23 mouse cellular contexts compared by ENCODE assay signal in genomic region chr7:84196221-84196620, GRCm38 (mm10). TPM values are rescaled to one million over a fixed set of nuclear protein-coding genes. Genes with fewer than 3 reads are reported as not detected.
DNase-seq lines count a peak whose midpoint lies in the region; ATAC-seq and TF ChIP-seq lines count a peak whose summit lies in the region.
"Had no signal": no experiment of that assay in that cellular context is flagged by ENCODE, and none has a peak within 500 bp of the region (broad histone marks: within the 10 kb centered on the region; RNA-seq: fewer than 3 reads in every experiment).

No protein-coding gene starts in this region.

- no peaks in the 10 kb centered on the region for H3K9me3 ChIP-seq in intestine, postnatal 0 days (ENCODE audit: control insufficient read depth)
- H3K9me3 ChIP-seq: forebrain, embryonic 10.5 days; heart, embryonic 15.5 days; intestine, embryonic 15.5 days; kidney, embryonic 15.5 days; liver, embryonic 13.5 days; lung, embryonic 15.5 days; midbrain, embryonic 12.5 days had no signal

- no peak overlapping the region for H3K4me3 ChIP-seq in bone marrow macrophage, adult 2 months (ENCODE audit: insufficient read depth, low read length)
- H3K4me3 ChIP-seq in macrophage (ENCODE audit: inconsistent target), result no peak overlapping the region
- H3K4me3 ChIP-seq in intestine, postnatal 0 days (ENCODE audit: low read depth, low read length), result no peak overlapping the region
- H3K4me3 ChIP-seq: forebrain, embryonic 10.5 days; heart, embryonic 15.5 days; intestine, embryonic 15.5 days; kidney, embryonic 15.5 days; left cerebral cortex, adult 2 months; liver, embryonic 13.5 days; lung, embryonic 15.5 days; midbrain, embryonic 12.5 days had no signal

- WGBS in macrophage (ENCODE audit: missing documents), result 33% methylated on average over 6 of the region's 6 CpGs
- WGBS in intestine, postnatal 0 days, result 58% methylated on average over 6 of the region's 6 CpGs

- H3K9ac ChIP-seq in intestine, postnatal 0 days (ENCODE audit: low read depth, low read length), result no peak overlapping the region
- H3K9ac ChIP-seq: heart, embryonic 15.5 days; hindbrain, embryonic 14.5 days; intestine, embryonic 15.5 days; kidney, embryonic 15.5 days; liver, embryonic 13.5 days; lung, embryonic 15.5 days; midbrain, embryonic 12.5 days had no signal

- TF ChIP-seq CTCF in bone marrow macrophage, adult 2 months (IDR thresholded peaks at IDR 0.05; ENCODE audit: low read depth, low read length), result no peak
- no peak for TF ChIP-seq CTCF in intestine, postnatal 0 days (IDR thresholded peaks at IDR 0.05; ENCODE audit: low read depth)

- no peak for TF ChIP-seq POLR2A in bone marrow macrophage, adult 2 months (IDR thresholded peaks at IDR 0.05; ENCODE audit: borderline replicate concordance, low read depth, low read length)

- no peaks in the 10 kb centered on the region for H3K79me2 ChIP-seq in macrophage (ENCODE audit: inconsistent target)

- H3K27me3 ChIP-seq in intestine, postnatal 0 days (replicated peaks; ENCODE audit: control insufficient read depth, insufficient read depth, low read length), result no peaks in the 10 kb centered on the region
- H3K27me3 ChIP-seq: heart, embryonic 15.5 days; intestine, embryonic 15.5 days; kidney, embryonic 15.5 days; liver, embryonic 13.5 days; lung, embryonic 15.5 days had no signal

- H3K36me3 ChIP-seq in macrophage (ENCODE audit: inconsistent target), result no peaks in the 10 kb centered on the region
- no peaks in the 10 kb centered on the region for H3K36me3 ChIP-seq in intestine, postnatal 0 days (ENCODE audit: control insufficient read depth, insufficient read depth)
- H3K36me3 ChIP-seq: forebrain, embryonic 10.5 days; heart, embryonic 15.5 days; intestine, embryonic 15.5 days; kidney, embryonic 15.5 days; liver, embryonic 13.5 days; lung, embryonic 15.5 days; midbrain, embryonic 12.5 days had no signal

- H3K27ac ChIP-seq in bone marrow macrophage, adult 2 months (ENCODE audit: insufficient read depth, low read depth, low read length), result peak overlapping the region; percentile 47
- H3K27ac ChIP-seq in macrophage, result peak overlapping the region; percentile 34
- H3K27ac ChIP-seq in intestine, postnatal 0 days (ENCODE audit: low read depth, low read length), result no peak overlapping the region
- H3K27ac ChIP-seq: forebrain, embryonic 10.5 days; heart, embryonic 15.5 days; hindbrain, embryonic 14.5 days; intestine, embryonic 15.5 days; kidney, embryonic 15.5 days; left cerebral cortex, adult 2 months; liver, embryonic 13.5 days; lung, embryonic 15.5 days; midbrain, embryonic 12.5 days had no signal

- H3K4me1 ChIP-seq in bone marrow macrophage, adult 2 months (ENCODE audit: control insufficient read depth, insufficient read depth, low read length), result peaks cover 56% of the 10 kb centered on the region
- H3K4me1 ChIP-seq in intestine, postnatal 0 days (replicated peaks; ENCODE audit: control insufficient read depth, insufficient read depth, low read length), result no peaks in the 10 kb centered on the region; the same call in 1 of the 2 replicates
- H3K4me1 ChIP-seq: forebrain, embryonic 10.5 days; heart, embryonic 15.5 days; intestine, embryonic 15.5 days; kidney, embryonic 15.5 days; liver, embryonic 13.5 days; midbrain, embryonic 12.5 days had no signal

- peak; percentile 68 for DNase-seq in 416B (ENCODE audit: low read depth)
- DNase-seq in spleen, adult 12 weeks (ENCODE audit: low spot score), result no peak
- no peak for DNase-seq in urinary bladder, postnatal 14 days (ENCODE audit: low spot score)
- DNase-seq: adrenal gland, postnatal 10 days; cerebellum, adult 11-12 months; cerebellum, postnatal 10 days; gastrocnemius, postnatal 36 days; heart, postnatal 36 days; liver, embryonic 13.5 days; right cerebral cortex, postnatal 14 days; spleen, adult 18-20 months had no signal

- peak; percentile 40 for ATAC-seq in CD4-positive, CD25-positive, alpha-beta regulatory T cell, adult 4 months
- no peak for ATAC-seq in intestine, postnatal 0 days
- ATAC-seq: intestine, embryonic 15.5 days had no signal

- no peak overlapping the region for H3K4me2 ChIP-seq in intestine, postnatal 0 days (replicated peaks; ENCODE audit: low read depth)
- H3K4me2 ChIP-seq: heart, embryonic 15.5 days; hindbrain, embryonic 14.5 days; intestine, embryonic 15.5 days; kidney, embryonic 15.5 days; liver, embryonic 13.5 days; lung, embryonic 15.5 days; midbrain, embryonic 12.5 days had no signal

RNA-seq across cellular contexts. Expression of gene Abhd17c, which starts 44.5 kb away (rescaled TPM):
- polyA plus RNA-seq in CD4-positive, CD25-positive, alpha-beta regulatory T cell, adult 4 months (2017; shearing (Covaris generic)), result 10 to 100 TPM in 1 of 2 experiments, 1 to 10 TPM in 1; 6.1 to 11.7 TPM
- polyA plus RNA-seq in bone marrow macrophage, adult 2 months (2012; ENCODE audit: insufficient read depth, insufficient read length, missing spikeins), result 27.2 and 30.2 TPM in 2 replicates
- total RNA-seq in macrophage (2018; cell fraction: chromatin; rRNA removed), result 100 to 1,000 TPM in 1 of 26 experiments, 10 to 100 TPM in 25; 10.1 to 109 (median 31.4) TPM
- total RNA-seq in macrophage (2018; cell fraction: cytosol; rRNA removed), result 10 to 100 TPM; 16.9 to 43.2 (median 25.1) TPM
- 10 to 100 TPM; 16.5 to 67.0 (median 34.0) TPM for total RNA-seq in macrophage (2018; cell fraction: nucleus; rRNA removed)
- polyA plus RNA-seq in macrophage (2018), result 12.9 to 29.5 TPM (median 19.4 TPM) in 3 replicates
- polyA plus RNA-seq in intestine, postnatal 0 days (2015; fragmentation: Nextera tagmentation; extraction: Ambion mirVana), result 203 and 216 TPM in 2 replicates
